Mouse (Mus musculus): ENCODE measurements around the gene Rnf183.

DNA sequence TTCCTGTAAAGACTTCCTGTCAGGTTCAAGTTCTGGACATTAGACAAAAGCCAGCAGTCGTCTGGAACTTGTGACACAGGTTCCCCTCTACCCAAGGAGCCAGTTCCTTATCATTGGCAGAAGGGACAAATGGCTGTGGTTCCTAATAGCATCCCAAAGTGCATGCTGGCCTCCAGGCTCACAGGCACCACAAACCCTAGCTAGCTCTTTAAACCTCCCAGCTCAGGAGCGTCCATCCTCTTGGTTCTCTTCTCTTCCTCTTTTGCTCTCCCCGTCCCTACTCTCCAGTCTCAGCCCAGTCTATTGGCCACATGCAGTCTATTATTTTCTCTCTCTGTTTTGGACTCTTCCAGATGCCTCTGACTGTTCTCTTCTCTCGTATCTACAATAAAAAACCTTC, 4.7 kb upstream of the Rnf183 start:
- TF ChIP-seq CTCF (IDR thresholded peaks at IDR 0.05; ENCODE audit: low read depth) (no peak), EP300 (optimal IDR thresholded peaks at IDR 0.05) (no peak)
